Mouse (Mus musculus): ENCODE results near the gene Rps2.
"Not testable (repeated sequence)": the region's sequence is repeated elsewhere in the genome, so short reads cannot be mapped to it uniquely, and the experiment has no call there.

- not testable (repeated sequence) for TF ChIP-seq POLR2A (IDR thresholded peaks at IDR 0.05; ENCODE audit: insufficient read depth, low read depth, low read length); CTCF (IDR thresholded peaks at IDR 0.05)
Observed at GRCm38 (mm10) chr17:24720616-24721015, 2.7 kb downstream of the Rps2 start.

All from heart, adult 2 months (tissue).